Mouse (Mus musculus): ENCODE measurements around the gene Nol6. TPM values are rescaled to one million over a fixed set of nuclear protein-coding genes. Genes with fewer than 3 reads are reported as not detected.

Gene Nol6
- 51.5 and 57.4 TPM in 2 replicates for polyA plus RNA-seq (2012; rRNA removed)

DNA sequence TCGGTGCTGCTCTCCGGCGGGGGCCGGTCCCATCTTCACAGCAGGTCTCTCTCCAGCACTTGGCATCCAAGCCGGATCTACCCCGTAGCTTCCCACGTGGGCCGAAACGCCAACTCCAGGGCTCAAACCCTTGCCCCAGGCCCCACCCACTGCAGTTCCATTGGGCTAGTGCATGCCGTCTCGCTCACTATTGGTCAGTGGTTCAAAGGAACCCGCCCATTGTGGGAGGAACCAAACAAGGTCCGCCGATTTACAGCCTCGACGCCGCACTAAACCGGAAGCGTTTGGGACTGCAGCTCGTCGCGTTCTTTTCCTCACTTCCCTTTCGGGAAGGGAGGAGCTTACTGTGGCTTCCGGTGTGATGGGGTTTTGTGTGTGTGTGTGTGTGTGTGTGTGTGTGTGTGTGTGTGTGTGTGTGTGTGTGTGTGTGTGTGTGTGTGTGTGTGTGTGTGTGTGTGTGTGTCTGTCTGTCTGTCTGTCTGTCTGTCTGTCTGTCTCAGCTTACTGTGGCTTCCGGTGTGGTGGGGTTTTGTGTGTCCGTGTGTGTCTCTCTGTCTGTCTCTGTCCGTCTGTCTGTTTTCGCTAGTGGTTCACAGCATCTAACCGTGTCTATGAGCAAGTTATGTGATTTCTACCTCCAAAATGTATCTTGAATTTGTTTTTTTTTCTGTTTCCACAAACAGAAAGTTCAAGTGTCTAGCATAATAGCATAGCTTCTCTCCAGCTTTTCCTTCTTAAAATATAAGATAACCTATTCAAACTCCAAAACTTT, at the start of gene Nol6:
Gene Nol6, minus strand, starts transcription at position 276 of the 772 bp plus-strand sequence.
- peak; percentile 100 for DNase-seq (ENCODE audit: low read depth)
- TF ChIP-seq CTCF (IDR thresholded peaks at IDR 0.05; ENCODE audit: borderline replicate concordance, extremely low read depth, insufficient read depth, insufficient read length) (no peak), POLR2A (IDR thresholded peaks at IDR 0.05; ENCODE audit: borderline replicate concordance, extremely low read depth, insufficient read depth, insufficient read length, poor library complexity, severe bottlenecking) (no peak; the same call in 1 of the 2 replicates)

GRCm38 (mm10) chr4:41170970-41171369, 46.7 kb upstream of the Nol6 start:
- DNase-seq (ENCODE audit: low read depth), result no peak
- TF ChIP-seq POLR2A (IDR thresholded peaks at IDR 0.05; ENCODE audit: borderline replicate concordance, extremely low read depth, insufficient read depth, insufficient read length, poor library complexity, severe bottlenecking) (no peak), CTCF (IDR thresholded peaks at IDR 0.05; ENCODE audit: borderline replicate concordance, extremely low read depth, insufficient read depth, insufficient read length) (0 out of 2 replicates have a peak, but pooled peaks have one; percentile 1)

DNA sequence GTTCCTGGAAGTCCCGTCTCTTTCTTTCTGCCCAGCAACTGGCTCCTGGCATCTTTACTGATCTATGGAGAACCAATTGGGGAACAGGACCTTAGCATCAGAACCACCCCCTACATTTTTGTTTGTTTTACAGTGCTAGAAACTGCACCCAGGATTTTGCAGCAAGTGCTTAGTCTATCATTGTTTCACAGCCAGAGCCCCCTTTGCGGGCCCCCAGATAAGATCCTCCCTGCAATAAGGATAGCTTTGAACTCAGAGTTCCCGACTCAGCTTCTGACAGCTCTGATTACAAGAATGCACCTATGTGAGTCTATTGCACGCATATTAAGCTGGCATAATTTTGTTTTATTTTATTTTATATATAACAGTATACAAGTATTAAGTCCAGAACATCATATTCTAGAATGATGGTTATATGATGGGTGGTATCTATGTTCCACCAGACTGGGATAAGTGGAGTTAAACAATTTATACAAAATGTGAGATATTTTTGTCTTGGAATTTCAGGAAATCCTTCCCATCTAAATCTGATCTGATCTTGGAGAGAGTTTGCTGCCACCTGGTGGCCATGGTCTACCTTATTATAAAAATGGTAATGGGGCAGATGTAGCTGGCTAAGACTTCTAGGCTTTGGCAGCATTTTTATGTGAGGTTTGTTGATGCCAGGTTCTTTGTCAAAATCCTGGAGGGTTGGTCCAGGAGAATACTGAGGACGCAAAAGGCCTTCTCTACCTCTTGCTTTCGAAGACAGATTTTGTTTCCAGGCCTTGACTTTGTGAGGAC, 41.6 kb upstream of the Nol6 start:
- no peak for TF ChIP-seq POLR2A (IDR thresholded peaks at IDR 0.05; ENCODE audit: borderline replicate concordance, extremely low read depth, insufficient read depth, insufficient read length, poor library complexity, severe bottlenecking)
- TF ChIP-seq CTCF (IDR thresholded peaks at IDR 0.05; ENCODE audit: borderline replicate concordance, extremely low read depth, insufficient read depth, insufficient read length), result peak; percentile 64; the same call in 1 of the 2 replicates
- peak; percentile 91 for DNase-seq (ENCODE audit: low read depth)

DNA sequence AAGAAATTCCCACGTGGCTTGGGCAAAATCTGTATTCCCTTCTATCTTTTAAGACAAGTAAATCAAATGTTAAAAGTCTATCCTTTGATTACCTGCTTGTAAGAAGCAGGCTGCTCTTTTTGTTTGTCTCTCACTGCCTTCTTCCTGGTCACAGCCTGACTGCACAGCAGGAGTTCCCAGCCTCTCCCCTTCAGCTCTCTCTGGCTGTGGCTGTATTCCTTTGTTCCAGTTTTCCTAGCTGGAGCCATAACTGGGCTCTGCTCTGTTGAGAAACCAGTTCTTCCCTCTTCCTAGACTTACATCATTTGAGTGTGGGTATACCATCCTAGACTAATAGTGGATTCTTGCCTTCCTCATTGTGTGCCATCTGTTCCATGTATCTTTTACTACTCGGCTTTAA, 40.7 kb upstream of the Nol6 start:
- TF ChIP-seq CTCF (IDR thresholded peaks at IDR 0.05; ENCODE audit: borderline replicate concordance, extremely low read depth, insufficient read depth, insufficient read length), result no peak
- no peak for TF ChIP-seq POLR2A (IDR thresholded peaks at IDR 0.05; ENCODE audit: borderline replicate concordance, extremely low read depth, insufficient read depth, insufficient read length, poor library complexity, severe bottlenecking)
- peak; percentile 35 for DNase-seq (ENCODE audit: low read depth)

DNA sequence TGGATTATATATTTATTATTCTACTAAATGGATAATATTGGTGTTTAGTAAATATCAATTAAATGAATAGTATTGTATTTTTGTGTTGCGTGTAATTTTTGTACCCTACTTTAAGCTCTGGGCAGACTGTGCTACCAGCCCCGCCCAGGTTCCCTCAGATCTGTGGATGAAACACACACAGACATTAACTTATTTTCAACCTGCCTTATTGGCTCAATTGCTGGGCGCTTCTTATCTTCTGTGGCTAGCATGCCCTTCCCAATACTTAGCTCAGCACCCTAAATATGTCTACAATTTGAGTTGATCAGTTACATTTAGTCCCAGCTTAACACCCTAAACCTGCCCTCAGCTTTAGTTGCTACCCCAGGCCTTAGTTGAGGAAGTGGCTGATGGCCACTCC, 37.0 kb upstream of the Nol6 start:
- DNase-seq (ENCODE audit: low read depth), result no peak
- TF ChIP-seq POLR2A (IDR thresholded peaks at IDR 0.05; ENCODE audit: borderline replicate concordance, extremely low read depth, insufficient read depth, insufficient read length, poor library complexity, severe bottlenecking), result no peak
- TF ChIP-seq CTCF (IDR thresholded peaks at IDR 0.05; ENCODE audit: borderline replicate concordance, extremely low read depth, insufficient read depth, insufficient read length), result no peak

- TF ChIP-seq POLR2A (IDR thresholded peaks at IDR 0.05; ENCODE audit: borderline replicate concordance, extremely low read depth, insufficient read depth, insufficient read length, poor library complexity, severe bottlenecking), result no peak
- no peak for TF ChIP-seq CTCF (IDR thresholded peaks at IDR 0.05; ENCODE audit: borderline replicate concordance, extremely low read depth, insufficient read depth, insufficient read length)
- DNase-seq (ENCODE audit: low read depth), result no peak
These were observed 34.0 kb upstream of the Nol6 start for GRCm38 (mm10) chr4:41158251-41158650.

- TF ChIP-seq CTCF (IDR thresholded peaks at IDR 0.05; ENCODE audit: borderline replicate concordance, extremely low read depth, insufficient read depth, insufficient read length), result no peak
- no peak for TF ChIP-seq POLR2A (IDR thresholded peaks at IDR 0.05; ENCODE audit: borderline replicate concordance, extremely low read depth, insufficient read depth, insufficient read length, poor library complexity, severe bottlenecking)
These were observed 32.7 kb upstream of the Nol6 start for GRCm38 (mm10) chr4:41156961-41157360.

DNA sequence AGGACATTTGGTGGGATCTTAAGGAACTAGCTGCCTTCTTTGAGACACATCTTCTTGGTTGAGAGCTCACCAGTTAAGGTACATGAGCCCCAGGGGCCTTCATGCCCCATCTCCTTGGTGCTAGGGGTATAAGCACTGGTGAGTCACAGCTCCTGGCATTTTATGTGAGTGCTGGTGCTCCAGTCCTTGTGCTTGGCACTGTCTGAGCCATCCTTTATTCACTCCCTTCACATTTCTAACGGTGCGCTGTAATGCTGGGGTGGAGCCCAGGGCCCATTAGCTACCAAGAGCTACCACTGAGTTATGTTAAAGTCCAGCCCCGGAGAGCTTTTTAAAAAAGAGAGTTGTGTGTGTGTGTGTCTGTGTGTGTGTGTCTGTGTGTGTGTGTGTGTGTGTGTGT, 28.9 kb upstream of the Nol6 start:
- no peak for TF ChIP-seq POLR2A (IDR thresholded peaks at IDR 0.05; ENCODE audit: borderline replicate concordance, extremely low read depth, insufficient read depth, insufficient read length, poor library complexity, severe bottlenecking)
- TF ChIP-seq CTCF (IDR thresholded peaks at IDR 0.05; ENCODE audit: borderline replicate concordance, extremely low read depth, insufficient read depth, insufficient read length), result no peak
- DNase-seq (ENCODE audit: low read depth), result peak; percentile 15

More at GRCm38 (mm10) chr4:41156961-41157360, 32.7 kb upstream of the Nol6 start:
- no peak for DNase-seq (ENCODE audit: low read depth)

DNA sequence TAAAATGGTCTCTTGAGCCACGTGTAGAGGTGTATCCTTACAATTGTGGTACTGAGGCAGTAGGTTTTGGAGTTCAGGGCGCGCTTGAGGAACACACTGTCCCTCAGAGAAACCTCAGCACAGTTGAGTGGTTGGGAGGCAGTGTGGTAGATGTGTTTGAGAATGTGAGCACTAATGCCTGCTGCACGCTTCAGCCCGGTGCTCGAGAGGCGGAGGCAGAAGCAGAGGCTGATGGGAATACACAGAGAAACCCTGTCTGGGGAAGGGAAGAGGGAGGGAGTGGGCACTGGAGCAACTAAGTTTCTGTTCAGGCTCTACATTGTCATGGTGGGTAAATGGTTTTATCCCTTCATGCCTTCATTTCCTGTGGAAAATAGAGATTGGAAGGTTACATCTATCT, 26.9 kb upstream of the Nol6 start:
- TF ChIP-seq CTCF (IDR thresholded peaks at IDR 0.05; ENCODE audit: borderline replicate concordance, extremely low read depth, insufficient read depth, insufficient read length) (no peak), POLR2A (IDR thresholded peaks at IDR 0.05; ENCODE audit: borderline replicate concordance, extremely low read depth, insufficient read depth, insufficient read length, poor library complexity, severe bottlenecking) (no peak)
- DNase-seq (ENCODE audit: low read depth), result no peak

GRCm38 (mm10) chr4:41149891-41150290, 25.6 kb upstream of the Nol6 start:
- TF ChIP-seq POLR2A (IDR thresholded peaks at IDR 0.05; ENCODE audit: borderline replicate concordance, extremely low read depth, insufficient read depth, insufficient read length, poor library complexity, severe bottlenecking) (no peak), CTCF (IDR thresholded peaks at IDR 0.05; ENCODE audit: borderline replicate concordance, extremely low read depth, insufficient read depth, insufficient read length) (no peak)
- no peak for DNase-seq (ENCODE audit: low read depth)

DNA sequence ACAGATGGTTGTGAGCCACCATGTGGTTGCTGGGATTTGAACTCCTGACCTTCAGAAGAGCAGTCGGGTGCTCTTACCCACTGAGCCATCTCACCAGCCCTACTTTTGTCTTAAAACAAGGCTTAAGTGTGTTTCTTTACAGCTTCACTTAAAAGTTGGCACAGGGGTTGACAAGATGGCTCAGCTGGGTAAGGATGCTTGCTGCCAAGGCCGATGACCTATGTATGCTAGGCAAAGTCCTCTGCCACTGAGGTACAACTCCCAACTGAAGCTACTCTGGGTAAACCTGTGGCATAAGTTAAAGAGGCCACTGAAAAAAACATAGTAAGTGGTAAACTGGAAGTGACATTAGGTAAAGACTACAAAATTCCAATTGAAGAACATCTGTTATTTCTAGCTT, 18.3 kb upstream of the Nol6 start:
- no peak for DNase-seq (ENCODE audit: low read depth)
- no peak for TF ChIP-seq POLR2A (IDR thresholded peaks at IDR 0.05; ENCODE audit: borderline replicate concordance, extremely low read depth, insufficient read depth, insufficient read length, poor library complexity, severe bottlenecking)
- no peak for TF ChIP-seq CTCF (IDR thresholded peaks at IDR 0.05; ENCODE audit: borderline replicate concordance, extremely low read depth, insufficient read depth, insufficient read length)
